Mouse (Mus musculus) CD4-positive, CD25-positive, alpha-beta regulatory T cell, adult 4 months (primary cell): ENCODE results near the gene Slc48a1. TPM values are rescaled to one million over a fixed set of nuclear protein-coding genes. Genes with fewer than 3 reads are reported as not detected.

Source experiments
- polyA plus RNA-seq, 2 experiments: library from polyadenylated mRNA; unstranded; fragments of 100-300 nt; shearing (Covaris generic); gene quantifications; one replicate each; pipeline ENCODE4 v1.2.1; 2017

Gene Slc48a1
- polyA plus RNA-seq, 2 experiments from 2014 or later, result 33.9 to 37.1 TPM

Other genes starting within 250 kb of the Slc48a1 start
- gene Rpap3, start 72.7 kb upstream of the Slc48a1 start, polyA plus RNA-seq, result 10 to 100 TPM; 25.7 to 31.8 TPM
- under 1 TPM in 1 of 2 experiments, not detected in 1; 0.22 TPM for gene Endou, start 47.2 kb upstream of the Slc48a1 start, polyA plus RNA-seq
- 1 to 10 TPM in 1 of 2 experiments, under 1 TPM in 1; 0.31 to 1.5 TPM for gene Rapgef3, start 10.5 kb upstream of the Slc48a1 start, polyA plus RNA-seq
- 10 to 100 TPM; 68.2 to 74.2 TPM for gene Hdac7, start 66.0 kb downstream of the Slc48a1 start, polyA plus RNA-seq
- gene Vdr, start 132.1 kb downstream of the Slc48a1 start, polyA plus RNA-seq, result under 1 TPM; 0.24 to 0.84 TPM
- 10 to 100 TPM; 25.3 to 25.8 TPM for gene Tmem106c, start 185.7 kb downstream of the Slc48a1 start, polyA plus RNA-seq
- not detected for gene Col2a1, start 226.2 kb downstream of the Slc48a1 start, polyA plus RNA-seq